Mouse (Mus musculus) gastrocnemius, adult 2 months (tissue): ENCODE results near the gene Dhtkd1. TPM values are rescaled to one million over a fixed set of nuclear protein-coding genes. Genes with fewer than 3 reads are reported as not detected.

Source experiments
- DNase-seq: peaks from one replicate; pipeline ENCODE4 v3.0.0; 2022
- H3K27ac ChIP-seq: fragments of 200-600 bp; 2 replicates; pipeline ENCODE4 v1.8.1; 2022; ENCODE audit warnings: mild to moderate bottlenecking
- H3K4me3 ChIP-seq: fragments of 200-600 bp; 2 replicates; pipeline ENCODE4 v1.8.1; 2022; ENCODE audit warnings: mild to moderate bottlenecking, moderate library complexity
- CTCF ChIP-seq: fragments of 200-600 bp; IDR thresholded peaks from 2 replicates; pipeline ENCODE4 v1.8.1; 2022; ENCODE audit warnings: antibody characterized with exemption, mild to moderate bottlenecking, moderate library complexity
- intact Hi-C: fragments of 180-260 bp; cut with DNase I; formaldehyde crosslinking; loops from one replicate; pipeline ENCODE4 v1.15.1; 2025
- total RNA-seq, 2 experiments: library from RNA; stranded (reverse); gene quantifications; 2 replicates each; pipeline ENCODE4 v1.2.3; 2021

The Dhtkd1 gene
- total RNA-seq, 2 experiments from 2014 or later, result 2.2 to 4.3 TPM

DNA sequence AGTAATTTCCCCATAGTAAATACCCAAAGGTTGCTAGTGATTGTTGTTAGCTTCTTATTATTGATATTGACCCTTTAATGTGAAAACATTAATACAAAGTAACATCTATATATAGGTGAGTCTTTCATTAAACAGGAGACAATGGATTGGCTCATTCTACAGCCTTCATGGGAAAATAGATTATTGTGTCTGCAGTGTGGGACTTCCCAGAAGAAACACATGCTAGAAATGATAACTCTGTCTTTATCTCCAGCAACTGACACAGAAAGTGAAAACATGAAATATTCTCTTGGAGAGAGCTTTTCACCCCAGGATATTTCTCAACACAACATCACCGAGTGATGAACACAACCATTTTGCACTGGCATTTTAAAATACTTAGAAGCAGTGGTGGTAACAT, 3.0 kb upstream of the Dhtkd1 start:
- intact Hi-C loops, result loop anchor here (10.0 kb wide), 1 partner anchor 101 kb away; the partner anchor contains the start of genes Cdc123 and Nudt5
- H3K27ac ChIP-seq, result no peak overlapping the region
- TF ChIP-seq CTCF, result no peak
- H3K4me3 ChIP-seq, result no peak overlapping the region
- DNase-seq, result no peak

DNA sequence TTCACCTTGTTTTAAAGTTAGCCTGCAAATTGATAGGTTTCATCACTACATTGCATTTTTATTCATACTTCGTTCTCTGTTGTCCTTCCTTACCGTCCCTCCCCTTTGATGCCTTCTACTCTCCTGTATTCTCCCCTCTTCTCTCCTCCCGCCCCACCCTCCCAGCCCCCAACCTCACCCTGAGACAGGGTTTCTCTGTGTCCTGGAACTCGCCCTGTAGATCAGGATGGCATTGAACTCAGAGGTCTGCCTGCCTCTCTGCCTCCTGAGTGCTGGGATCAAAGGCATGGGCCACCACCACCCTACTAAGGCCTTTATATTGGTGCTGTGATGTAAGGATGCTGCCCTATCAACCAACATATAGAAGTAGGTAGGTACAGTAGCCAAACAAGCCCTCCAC, 479 bp upstream of the Dhtkd1 start:
- intact Hi-C loops, result loop anchor here (10.0 kb wide), 1 partner anchor 98 kb away; the partner anchor contains the start of genes Cdc123 and Nudt5
- H3K4me3 ChIP-seq, result peak overlapping the region; percentile 83
- no peak for DNase-seq
- no peak for TF ChIP-seq CTCF
- H3K27ac ChIP-seq, result peak overlapping the region; percentile 91

DNA sequence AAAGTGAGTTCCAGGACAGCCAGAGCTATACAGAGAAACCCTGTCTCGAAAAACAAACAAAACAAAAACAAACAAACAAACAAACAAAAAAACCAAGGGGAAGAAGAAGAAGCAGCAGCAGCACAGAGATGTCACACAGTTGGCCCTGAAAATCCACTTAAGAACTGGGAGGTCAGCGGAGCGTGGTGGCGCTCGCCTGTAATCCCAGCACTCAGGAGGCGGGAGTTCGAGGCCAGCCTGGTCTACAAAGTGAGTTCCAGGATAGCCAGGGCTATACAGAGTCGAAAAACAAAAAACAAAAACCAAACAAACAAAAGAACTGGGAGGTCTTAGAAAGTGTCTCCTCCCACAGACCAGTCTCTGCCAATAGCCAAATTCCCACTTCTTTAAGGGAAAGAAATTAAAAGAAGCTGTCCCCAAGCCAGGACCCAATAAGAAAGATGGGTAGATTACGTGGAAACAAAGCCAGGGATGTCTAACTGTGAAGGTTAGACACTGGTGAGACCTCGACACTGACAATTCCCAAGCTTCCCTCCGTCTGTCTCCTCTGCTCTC, 654 bp downstream of the Dhtkd1 start:
- DNase-seq, result no peak
- intact Hi-C loops, result loop anchor here (10.0 kb wide), 1 partner anchor 97 kb away; the partner anchor contains the start of genes Cdc123 and Nudt5
- Histone ChIP-seq H3K27ac (peak overlapping the region; percentile 91), H3K4me3 (peak overlapping the region; percentile 83)
- no peak for TF ChIP-seq CTCF

DNA sequence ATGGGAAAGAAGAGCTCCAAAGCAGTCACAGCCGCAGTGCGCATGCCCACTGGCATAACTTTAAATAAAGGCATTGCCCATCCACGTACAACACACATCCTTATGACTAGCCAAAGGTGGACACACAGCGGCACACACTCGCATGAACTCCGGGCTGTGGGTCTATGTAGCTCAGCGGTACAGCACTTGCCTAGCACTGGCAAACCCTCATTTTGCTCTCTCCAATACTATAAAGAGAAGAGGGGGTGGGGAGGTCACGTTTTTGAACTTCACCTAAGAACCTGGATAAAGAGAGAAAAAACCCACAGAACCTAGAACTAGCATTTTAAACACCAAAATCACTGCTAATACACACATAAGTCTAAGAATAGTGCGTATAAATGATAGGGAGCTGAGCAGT, 1.7 kb downstream of the Dhtkd1 start:
- no peak for DNase-seq
- no peak for TF ChIP-seq CTCF
- H3K27ac ChIP-seq, result no peak overlapping the region
- intact Hi-C loops, result loop anchor here (10.0 kb wide), 1 partner anchor 96 kb away; the partner anchor contains the start of genes Cdc123 and Nudt5
- H3K4me3 ChIP-seq, result no peak overlapping the region

DNA sequence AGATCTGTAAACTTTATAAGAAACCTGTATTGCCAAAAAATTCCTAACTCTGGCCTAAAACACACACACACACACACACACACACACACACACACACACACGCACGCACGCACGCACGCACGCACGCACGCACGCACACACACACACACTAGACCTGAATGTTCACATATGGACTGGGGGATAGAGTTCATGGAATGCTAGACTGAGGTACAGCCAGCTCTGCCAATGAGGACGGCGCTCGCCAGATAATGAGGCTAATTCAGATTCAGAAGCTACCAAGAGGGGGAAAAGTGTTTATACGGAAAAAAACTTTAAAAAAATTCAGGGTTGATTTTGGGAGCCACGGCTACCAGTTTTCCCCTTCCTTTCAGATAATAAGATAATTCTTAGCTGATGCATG, 2.7 kb downstream of the Dhtkd1 start:
- Histone ChIP-seq H3K27ac (no peak overlapping the region), H3K4me3 (no peak overlapping the region)
- no peak for DNase-seq
- intact Hi-C loops, result loop anchor here (10.0 kb wide), 1 partner anchor 95 kb away; the partner anchor contains the start of genes Cdc123 and Nudt5
- no peak for TF ChIP-seq CTCF

DNA sequence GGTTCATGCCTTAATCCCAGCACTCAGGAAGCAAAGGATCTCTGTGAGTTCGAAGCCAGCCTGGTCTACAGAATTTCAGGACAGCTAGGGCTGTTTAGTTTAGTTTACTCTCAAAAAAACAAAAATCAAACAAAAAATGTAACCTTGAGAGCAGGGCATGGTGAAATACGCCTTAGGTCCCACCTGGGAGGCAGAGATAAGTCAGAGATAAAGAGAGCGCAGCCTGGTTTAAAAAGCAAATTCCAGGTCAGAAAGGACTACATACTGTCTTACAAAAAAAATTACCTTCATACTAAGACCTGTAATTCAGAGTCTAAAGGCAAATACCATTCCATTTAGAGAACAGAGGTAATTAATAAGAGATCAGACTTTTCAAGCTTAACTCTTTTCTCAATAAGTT, 3.3 kb downstream of the Dhtkd1 start:
- no peak overlapping the region for H3K27ac ChIP-seq
- H3K4me3 ChIP-seq, result no peak overlapping the region
- DNase-seq, result no peak
- intact Hi-C loops, result no loop called here
- no peak for TF ChIP-seq CTCF

DNA sequence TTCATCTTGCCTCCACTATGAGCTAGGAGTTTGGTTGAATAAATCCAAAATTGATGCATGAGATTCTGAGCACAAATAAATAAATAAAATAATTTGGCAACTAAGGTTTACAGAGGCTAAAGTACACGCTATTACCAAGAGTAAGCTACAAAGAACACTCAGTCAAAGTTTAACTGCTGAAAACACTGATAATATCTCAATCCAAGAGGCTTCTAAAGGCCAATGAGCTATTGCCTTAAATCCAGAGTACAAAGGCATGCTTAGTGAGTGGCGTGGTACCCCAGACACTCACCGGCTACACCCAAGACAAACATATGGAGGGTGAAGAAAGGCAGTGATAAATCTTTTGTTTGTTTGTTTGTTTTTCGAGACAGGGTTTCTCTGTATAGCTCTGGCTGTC, 6.0 kb downstream of the Dhtkd1 start:
- Histone ChIP-seq H3K4me3 (no peak overlapping the region), H3K27ac (no peak overlapping the region)
- no peak for TF ChIP-seq CTCF
- intact Hi-C loops, result no loop called here
- DNase-seq, result no peak

DNA sequence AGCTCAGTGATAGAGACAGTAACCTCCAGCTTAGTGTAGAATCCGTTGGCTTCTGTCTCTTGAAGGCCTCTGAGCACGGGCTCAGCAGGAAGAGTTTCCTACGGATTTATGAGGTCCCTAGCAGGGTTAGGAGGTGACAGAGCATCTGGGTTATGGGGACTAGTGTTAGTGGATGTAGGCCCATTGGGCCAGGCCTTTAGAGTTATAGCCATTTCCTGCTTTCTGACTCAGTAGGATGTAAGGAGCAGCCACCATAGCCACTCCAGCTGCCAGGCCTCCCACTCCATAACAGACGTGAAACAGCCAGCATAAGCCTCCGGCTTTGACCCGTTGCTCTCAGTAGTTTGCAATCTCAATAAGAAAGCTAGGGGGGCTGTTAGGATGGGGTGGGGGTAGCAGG, 6.5 kb downstream of the Dhtkd1 start:
- intact Hi-C loops, result no loop called here
- H3K27ac ChIP-seq, result no peak overlapping the region
- H3K4me3 ChIP-seq, result no peak overlapping the region
- DNase-seq, result no peak
- TF ChIP-seq CTCF, result no peak

DNA sequence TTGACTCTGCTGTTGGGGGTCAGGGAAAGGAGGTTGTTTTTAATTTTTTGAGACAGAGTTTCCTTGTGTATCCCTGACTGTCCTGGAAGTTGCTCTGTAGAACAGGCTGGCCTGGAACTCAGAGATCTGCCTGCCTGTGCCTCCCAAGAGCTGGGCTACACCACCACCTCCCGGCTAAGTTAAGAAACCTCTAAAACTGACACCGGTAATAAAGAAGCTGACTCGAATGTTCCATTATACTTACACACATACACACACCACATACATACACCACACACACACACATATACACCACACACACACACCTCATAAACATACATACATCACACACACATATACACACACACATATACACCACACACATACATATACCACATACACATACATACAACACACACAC, 7.7 kb downstream of the Dhtkd1 start:
- no peak for DNase-seq
- H3K27ac ChIP-seq, result no peak overlapping the region
- intact Hi-C loops, result no loop called here
- no peak overlapping the region for H3K4me3 ChIP-seq
- no peak for TF ChIP-seq CTCF

DNA sequence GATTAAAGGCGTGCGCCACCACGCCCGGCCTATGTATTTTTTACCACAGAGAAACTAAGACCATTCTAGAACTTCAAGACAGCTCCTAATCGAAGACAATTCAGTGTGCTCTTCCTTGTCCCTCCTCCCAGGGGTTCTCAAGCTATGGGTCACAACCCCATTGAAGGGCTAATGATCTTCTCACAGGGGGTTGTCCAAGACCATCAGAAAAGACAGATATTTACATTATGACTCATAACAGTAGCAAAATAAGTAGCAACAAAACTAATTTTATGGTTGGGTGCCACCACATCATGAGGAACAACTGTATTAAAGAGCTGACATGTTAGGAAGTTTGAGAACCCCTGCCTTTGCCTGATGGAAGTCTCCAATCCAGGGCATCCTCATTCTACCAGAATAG, 10.7 kb downstream of the Dhtkd1 start:
- intact Hi-C loops, result no loop called here
- no peak overlapping the region for H3K4me3 ChIP-seq
- no peak overlapping the region for H3K27ac ChIP-seq
- no peak for DNase-seq
- no peak for TF ChIP-seq CTCF

DNA sequence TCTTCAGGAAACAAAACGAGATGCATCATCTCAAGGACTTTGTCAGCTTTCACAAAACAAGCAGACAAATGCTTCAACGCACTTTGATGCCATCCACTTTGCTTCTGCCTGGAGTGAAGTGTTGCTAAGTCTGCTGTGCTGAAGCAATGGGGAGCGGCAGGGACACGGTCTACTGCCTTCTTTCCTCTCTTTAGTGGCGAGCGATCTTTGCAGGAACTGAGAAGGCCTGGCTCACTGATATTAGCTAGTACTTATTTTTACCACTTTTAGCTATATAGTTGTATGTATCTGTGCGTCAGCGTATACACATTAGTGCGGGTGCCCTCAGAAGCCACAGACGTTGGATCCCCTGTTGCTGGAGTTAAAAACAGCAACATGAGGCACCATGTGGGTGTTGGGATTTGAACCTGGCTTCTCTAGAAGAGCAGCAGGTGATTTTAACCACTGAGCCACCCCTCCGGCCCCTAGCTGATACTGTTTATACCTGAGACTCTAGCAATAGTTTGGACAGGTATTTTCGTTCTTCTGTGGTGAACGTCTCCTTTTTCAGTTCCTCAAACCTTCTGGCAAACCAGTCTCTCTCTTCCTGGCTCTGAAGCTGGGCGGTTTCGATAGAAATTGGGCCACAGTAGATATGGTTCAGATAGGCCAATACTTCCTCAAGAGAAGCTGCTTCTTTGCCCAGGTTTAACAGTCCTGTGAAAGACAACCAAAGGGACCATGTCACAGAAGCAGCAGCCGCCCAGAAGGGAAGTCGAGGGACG, 12.1 kb downstream of the Dhtkd1 start:
- DNase-seq, result no peak
- TF ChIP-seq CTCF, result no peak
- Histone ChIP-seq H3K27ac (no peak overlapping the region), H3K4me3 (no peak overlapping the region)
- intact Hi-C loops, result no loop called here

DNA sequence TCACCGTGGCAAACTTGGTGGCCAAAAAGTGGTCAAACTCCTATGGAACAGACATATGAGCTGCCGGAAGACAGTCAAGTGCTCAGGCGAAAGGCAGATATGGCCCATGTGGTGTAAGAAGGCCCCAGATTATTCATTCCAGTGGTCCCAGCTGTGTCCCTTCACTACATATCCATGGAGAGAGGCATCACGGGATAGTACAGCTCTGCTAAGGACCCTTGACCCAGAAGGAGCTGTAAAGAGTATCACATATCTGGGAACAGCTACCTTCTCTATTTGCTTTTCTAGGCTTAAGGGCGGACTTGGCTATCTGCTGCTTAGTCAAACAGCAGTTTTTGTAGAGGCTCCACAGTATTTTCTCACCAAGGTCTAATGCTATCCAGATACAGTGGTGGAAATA, 12.8 kb downstream of the Dhtkd1 start:
- intact Hi-C loops, result no loop called here
- Histone ChIP-seq H3K4me3 (no peak overlapping the region), H3K27ac (no peak overlapping the region)

DNA sequence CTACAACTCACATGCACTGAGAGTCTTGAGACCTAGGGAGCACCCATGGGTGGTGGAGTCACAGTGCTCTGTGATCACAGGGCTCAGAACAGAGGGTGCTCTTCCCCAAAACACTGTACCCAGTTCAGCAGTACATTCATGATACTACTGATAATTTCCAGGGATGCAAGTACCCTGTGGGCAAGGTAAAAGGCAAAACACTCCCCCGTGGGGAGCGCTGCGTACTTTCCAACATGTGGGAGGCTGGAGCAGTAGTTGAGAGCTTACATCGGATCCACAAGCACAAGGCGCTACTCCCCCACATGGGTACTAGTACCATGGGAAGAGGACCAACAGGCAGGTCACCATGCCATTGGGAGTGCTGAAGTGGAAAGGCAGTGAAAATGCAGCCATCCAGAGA, 15.1 kb downstream of the Dhtkd1 start:
- DNase-seq, result no peak
- Histone ChIP-seq H3K27ac (no peak overlapping the region), H3K4me3 (no peak overlapping the region)
- TF ChIP-seq CTCF, result no peak
- intact Hi-C loops, result no loop called here

More for the DNA sequence above, 12.8 kb downstream of the Dhtkd1 start:
- no peak for TF ChIP-seq CTCF
- DNase-seq, result no peak
